Mouse (Mus musculus) adrenal gland, postnatal 36 days (tissue): ENCODE measurements at regions not wholly inside any gene's neighbourhood (a gene's known extent, or its start where the extent isn't known, plus 50 kb on each side); places are given as distances from the start of the nearest gene placed in this dataset.
"Not testable (repeated sequence)": the region's sequence is repeated elsewhere in the genome, so short reads cannot be mapped to it uniquely, and the experiment has no call there.

Source experiments
- DNase-seq, 2 experiments: peaks; one replicate each; pipeline ENCODE4 v3.0.0; 2021; ENCODE audit warnings: mixed read lengths in 1 of 2

- no peak for DNase-seq
Measured at GRCm38 (mm10) chr13:72541706-72542105, 86.9 kb upstream of the Irx2 start.

GRCm38 (mm10) chr13:72557951-72558350 lies 70.7 kb upstream of the Irx2 start:
- DNase-seq: no peak

- DNase-seq: no peak
Measured at GRCm38 (mm10) chr13:72571871-72572270, 56.7 kb upstream of the Irx2 start.

- DNase-seq: no peak
Measured at GRCm38 (mm10) chr13:72572846-72573245, 55.8 kb upstream of the Irx2 start.

GRCm38 (mm10) chr13:72574126-72574525 lies 54.5 kb upstream of the Irx2 start:
- DNase-seq: not testable (repeated sequence)

GRCm38 (mm10) chr13:72576485-72576884 lies 52.1 kb upstream of the Irx2 start:
- no peak for DNase-seq

- DNase-seq: no peak
Measured at GRCm38 (mm10) chr13:72578416-72578815, 50.2 kb upstream of the Irx2 start.
